Mouse (Mus musculus): Measurements from ENCODE around the gene D10Jhu81e. TPM values are rescaled to one million over a fixed set of nuclear protein-coding genes. Genes with fewer than 3 reads are reported as not detected.

Gene D10Jhu81e
- total RNA-seq (2023; ENCODE audit: inconsistent age): 39.8 to 48.0 TPM (median 42.1 TPM) in 4 replicates

DNA sequence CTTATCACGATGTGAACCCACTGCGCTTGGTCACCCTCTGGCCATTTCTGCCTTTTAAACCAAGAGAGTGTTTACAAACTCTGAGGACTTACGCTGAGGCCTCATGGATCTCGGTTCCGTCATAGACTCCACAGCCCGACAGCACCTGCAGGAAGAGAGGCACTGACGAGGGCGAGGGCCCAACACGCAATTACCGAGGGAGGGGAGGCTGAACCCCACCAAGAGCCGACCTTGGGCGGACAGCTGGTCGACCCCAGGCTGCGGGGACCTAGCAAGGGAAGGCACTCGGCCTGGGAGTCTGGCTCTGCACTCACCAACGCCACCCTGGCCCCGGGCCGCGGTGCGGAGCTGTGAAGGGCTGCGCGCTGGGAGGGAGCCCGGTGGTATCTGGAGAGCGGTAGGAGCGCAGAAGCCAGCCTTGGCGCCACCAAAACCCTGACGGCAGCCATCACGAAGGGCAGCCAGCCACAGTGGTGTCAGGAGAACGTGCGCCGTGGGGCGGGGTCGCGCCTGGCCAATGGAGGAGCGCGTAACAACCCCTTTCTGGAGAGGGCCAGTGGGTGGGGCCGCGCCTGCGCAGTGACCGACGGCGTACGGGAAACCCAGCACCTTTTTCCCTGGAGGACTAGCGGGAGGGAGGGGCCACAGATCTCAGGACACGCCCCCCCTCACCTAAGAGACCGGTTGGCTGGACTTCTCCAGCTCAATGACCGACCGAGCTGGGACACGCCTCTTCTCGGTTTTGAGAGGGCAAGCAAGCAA lies at the start of gene D10Jhu81e:
TSS of gene D10Jhu81e (minus strand) at position 502 of the 762 bp plus-strand sequence.

DNA sequence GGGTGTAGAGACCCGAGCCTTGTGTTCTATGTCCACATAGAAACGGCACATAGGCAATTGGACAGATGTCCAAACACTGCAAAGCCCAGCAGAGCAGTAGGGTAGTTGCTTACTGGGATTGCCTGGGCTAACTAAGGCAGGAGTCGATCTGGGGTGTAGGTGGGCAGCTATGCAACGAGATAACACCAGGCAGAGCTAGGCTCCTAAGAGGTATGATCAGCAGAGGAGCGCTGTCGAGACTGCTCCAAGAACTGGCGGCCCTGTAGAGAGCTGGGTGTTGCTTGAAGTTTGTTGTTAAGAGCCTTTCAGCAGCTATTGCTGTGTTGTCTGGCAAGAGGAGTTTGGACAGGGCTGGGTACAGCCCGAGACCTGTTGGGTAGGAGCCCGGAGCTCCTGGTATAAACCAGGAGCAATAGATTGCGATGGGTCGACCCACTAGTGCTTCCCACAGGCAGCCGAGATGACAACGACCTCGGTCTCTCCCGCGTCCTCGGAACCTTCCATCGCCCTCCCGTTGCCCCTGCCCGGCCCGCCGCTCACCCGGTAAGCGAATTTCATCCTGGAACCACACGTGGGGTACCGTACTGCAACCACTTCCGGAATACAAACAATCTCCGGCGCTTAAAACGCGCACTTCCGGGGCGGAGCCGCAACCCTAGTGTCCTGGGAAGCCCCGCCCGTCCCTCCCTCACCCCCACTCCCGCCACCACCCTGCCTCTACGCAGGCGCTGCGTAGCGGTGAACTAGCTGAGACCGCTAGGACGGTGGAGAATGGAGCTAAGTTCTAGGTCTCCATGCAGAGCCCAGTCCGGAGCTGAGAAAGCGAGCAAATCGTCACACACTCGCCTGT lies 15.2 kb upstream of the D10Jhu81e start, which contains the start of gene Pwp2:
TSS of gene Pwp2 (minus strand) at position 619 of the 850 bp plus-strand sequence.

Other genes starting within 250 kb of the D10Jhu81e start
- gene Trpm2, start 199.2 kb downstream of the D10Jhu81e start, total RNA-seq (2023; ENCODE audit: inconsistent age): 17.7 to 30.3 TPM (median 24.5 TPM) in 4 replicates
- 8.2 to 11.2 TPM (median 8.8 TPM) in 4 replicates for gene 1810043G02Rik, start 191.3 kb downstream of the D10Jhu81e start, total RNA-seq (2023; ENCODE audit: inconsistent age)
- 74.1 to 88.4 TPM (median 80.7 TPM) in 4 replicates for gene Pfkl, start 159.7 kb downstream of the D10Jhu81e start, total RNA-seq (2023; ENCODE audit: inconsistent age)
- gene Dnmt3l, start 127.8 kb downstream of the D10Jhu81e start, total RNA-seq (2023; ENCODE audit: inconsistent age): not detected in 4 replicates
- gene Aire, start 126.2 kb downstream of the D10Jhu81e start, total RNA-seq (2023; ENCODE audit: inconsistent age): 0.87 to 2.5 TPM (median 1.9 TPM) in 4 replicates
- gene Icosl, start 100.5 kb downstream of the D10Jhu81e start, total RNA-seq (2023; ENCODE audit: inconsistent age): 233 to 266 TPM (median 256 TPM) in 4 replicates
- 25.1 to 27.9 TPM (median 26.1 TPM) in 4 replicates for gene Pwp2, start 15.4 kb upstream of the D10Jhu81e start, total RNA-seq (2023; ENCODE audit: inconsistent age)
- 67.7 to 81.1 TPM (median 70.3 TPM) in 4 replicates for gene Trappc10, start 74.9 kb upstream of the D10Jhu81e start, total RNA-seq (2023; ENCODE audit: inconsistent age)
- 95.0 to 112 TPM (median 104 TPM) in 4 replicates for gene Agpat3, start 182.7 kb upstream of the D10Jhu81e start, total RNA-seq (2023; ENCODE audit: inconsistent age)
- 374 to 401 TPM (median 380 TPM) in 4 replicates for gene Rrp1, start 243.3 kb upstream of the D10Jhu81e start, total RNA-seq (2023; ENCODE audit: inconsistent age)